In the genomic region with DNA sequence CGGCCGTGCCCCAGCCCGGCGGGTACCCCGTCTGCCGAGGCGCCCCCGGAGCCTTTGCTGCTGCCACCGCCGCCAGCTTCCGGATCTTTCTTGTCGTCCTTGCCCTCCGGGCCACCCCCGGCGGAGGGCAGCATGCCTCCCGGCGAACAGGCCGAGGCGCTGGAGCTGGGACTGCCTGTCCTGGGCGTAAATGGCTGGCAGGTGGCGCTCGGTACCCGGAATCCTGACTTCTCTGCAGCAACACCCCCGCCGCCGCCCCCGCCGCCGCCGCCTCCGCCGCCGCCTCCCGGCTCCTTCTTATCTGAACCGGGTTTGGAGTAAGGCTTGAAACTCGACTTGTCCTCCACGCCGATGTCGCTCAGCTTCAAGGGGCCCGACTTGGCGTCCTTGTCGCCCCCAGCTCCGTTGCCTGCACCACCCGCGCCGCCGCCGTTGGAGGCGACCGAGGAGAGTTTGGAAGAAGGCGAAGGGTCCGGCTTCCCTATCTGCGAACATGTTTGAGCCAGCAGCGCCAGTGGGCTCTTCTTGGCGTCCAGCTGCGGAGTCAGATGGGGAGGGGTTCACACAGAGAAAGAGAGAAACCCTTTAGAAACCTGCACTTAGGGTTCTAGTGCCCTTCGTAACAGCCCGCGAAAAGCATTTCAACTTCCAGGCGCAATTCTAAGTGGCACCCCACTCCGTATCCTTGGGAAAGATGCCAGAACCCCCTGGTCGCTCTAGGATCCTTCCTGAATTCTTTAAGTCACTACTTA, we compare ENCODE assay signal across 8 mouse cellular contexts. TPM values are rescaled to one million over a fixed set of nuclear protein-coding genes. Genes with fewer than 3 reads are reported as not detected.
DNase-seq lines count a peak whose midpoint lies in the region; ATAC-seq and TF ChIP-seq lines count a peak whose summit lies in the region.

No protein-coding gene starts in this region.

- peak overlapping the region; percentile 81 for H3K4me2 ChIP-seq in embryonic facial prominence, embryonic 14.5 days (ENCODE audit: low read depth, low read length)
- H3K4me2 ChIP-seq in heart, embryonic 12.5 days, result peak overlapping the region; percentile 85
- peak overlapping the region; percentile 65 for H3K4me2 ChIP-seq in kidney, postnatal 0 days (ENCODE audit: low read length)
- H3K4me2 ChIP-seq in midbrain, postnatal 0 days (ENCODE audit: low read depth, low read length, poor library complexity, severe bottlenecking), result peak overlapping the region; percentile 91
- H3K4me2 ChIP-seq in stomach, embryonic 15.5 days, result peak overlapping the region; percentile 83

- no peak for ATAC-seq in cerebellum, adult (ENCODE audit: insufficient number of reproducible peaks, low FRiP score, low TSS enrichment)
- ATAC-seq in embryonic facial prominence, embryonic 14.5 days (ENCODE audit: low read depth), result no peak
- ATAC-seq in heart, embryonic 12.5 days (ENCODE audit: insufficient number of reproducible peaks, low FRiP score), result no peak
- ATAC-seq in kidney, postnatal 0 days (replicated peaks; ENCODE audit: low FRiP score, low read depth), result no peak
- no peak for ATAC-seq in midbrain, postnatal 0 days (ENCODE audit: low FRiP score)
- ATAC-seq in stomach, embryonic 15.5 days (ENCODE audit: insufficient read depth, low FRiP score, low read depth), result no peak

- H3K4me3 ChIP-seq in embryonic facial prominence, embryonic 14.5 days (ENCODE audit: low read depth, low read length), result peak overlapping the region; percentile 84
- peak overlapping the region; percentile 73 for H3K4me3 ChIP-seq in heart, embryonic 12.5 days
- peak overlapping the region; percentile 67 for H3K4me3 ChIP-seq in kidney, postnatal 0 days (replicated peaks; ENCODE audit: low read depth, low read length)
- peak overlapping the region; percentile 91 for H3K4me3 ChIP-seq in liver, adult 2 months (ENCODE audit: insufficient read depth, low read depth, low read length)
- peak overlapping the region; percentile 78 for H3K4me3 ChIP-seq in midbrain, postnatal 0 days (ENCODE audit: low read depth, low read length)
- H3K4me3 ChIP-seq in stomach, embryonic 15.5 days (replicated peaks), result peak overlapping the region; percentile 91

- peaks cover 12% of the 10 kb centered on the region; the same call in 1 of the 2 replicates for H3K27me3 ChIP-seq in embryonic facial prominence, embryonic 14.5 days (replicated peaks; ENCODE audit: control insufficient read depth, insufficient read depth, low read length)
- H3K27me3 ChIP-seq in heart, embryonic 12.5 days (replicated peaks), result peaks cover 37% of the 10 kb centered on the region
- H3K27me3 ChIP-seq in kidney, postnatal 0 days (ENCODE audit: insufficient read depth, low read length), result no peaks in the 10 kb centered on the region
- H3K27me3 ChIP-seq in liver, adult 2 months (ENCODE audit: control insufficient read depth, insufficient read depth, low read length), result peaks cover 33% of the 10 kb centered on the region
- H3K27me3 ChIP-seq in midbrain, postnatal 0 days (ENCODE audit: insufficient read depth, low read length), result peaks cover 32% of the 10 kb centered on the region
- H3K27me3 ChIP-seq in stomach, embryonic 15.5 days (replicated peaks), result no peaks in the 10 kb centered on the region

- no peaks in the 10 kb centered on the region for H3K9me3 ChIP-seq in embryonic facial prominence, embryonic 14.5 days (ENCODE audit: control insufficient read depth, low read length)
- no peaks in the 10 kb centered on the region for H3K9me3 ChIP-seq in heart, embryonic 12.5 days (replicated peaks)
- H3K9me3 ChIP-seq in kidney, postnatal 0 days (replicated peaks; ENCODE audit: low read length), result no peaks in the 10 kb centered on the region
- no peaks in the 10 kb centered on the region for H3K9me3 ChIP-seq in midbrain, postnatal 0 days (ENCODE audit: low read length)
- H3K9me3 ChIP-seq in stomach, embryonic 15.5 days, result no peaks in the 10 kb centered on the region

- H3K27ac ChIP-seq in embryonic facial prominence, embryonic 14.5 days (replicated peaks; ENCODE audit: low read depth, low read length), result peak overlapping the region; percentile 98
- peak overlapping the region; percentile 15 for H3K27ac ChIP-seq in heart, embryonic 12.5 days (ENCODE audit: poor library complexity, severe bottlenecking)
- H3K27ac ChIP-seq in kidney, postnatal 0 days, result peak overlapping the region; percentile 99
- H3K27ac ChIP-seq in liver, adult 2 months (replicated peaks; ENCODE audit: insufficient read depth, low read depth, low read length), result peak overlapping the region; percentile 25; the same call in 1 of the 2 replicates
- peak overlapping the region; percentile 75 for H3K27ac ChIP-seq in midbrain, postnatal 0 days (ENCODE audit: low read depth, low read length)
- peak overlapping the region; percentile 100 for H3K27ac ChIP-seq in stomach, embryonic 15.5 days

- H3K36me3 ChIP-seq in embryonic facial prominence, embryonic 14.5 days (ENCODE audit: control insufficient read depth, insufficient read depth, low read length), result peaks cover 35% of the 10 kb centered on the region
- H3K36me3 ChIP-seq in heart, embryonic 12.5 days, result no peaks in the 10 kb centered on the region
- H3K36me3 ChIP-seq in kidney, postnatal 0 days (ENCODE audit: insufficient read depth, low read length), result peaks cover 11% of the 10 kb centered on the region
- no peaks in the 10 kb centered on the region for H3K36me3 ChIP-seq in liver, adult 2 months (ENCODE audit: control insufficient read depth, insufficient read depth, low read length)
- no peaks in the 10 kb centered on the region for H3K36me3 ChIP-seq in midbrain, postnatal 0 days (ENCODE audit: insufficient read depth, low read length)
- no peaks in the 10 kb centered on the region for H3K36me3 ChIP-seq in stomach, embryonic 15.5 days

- peak; percentile 58 for TF ChIP-seq CTCF in kidney, postnatal 0 days (IDR thresholded peaks at IDR 0.05; ENCODE audit: low read depth)
- TF ChIP-seq CTCF in liver, adult 2 months (IDR thresholded peaks at IDR 0.05; ENCODE audit: low read depth, low read length), result peak; percentile 77
- peak; percentile 71 for TF ChIP-seq CTCF in midbrain, postnatal 0 days (IDR thresholded peaks at IDR 0.05)

- under 1% methylated on average over 30 of the region's 62 CpGs for WGBS in embryonic facial prominence, embryonic 14.5 days
- WGBS in heart, embryonic 12.5 days, result under 1% methylated on average over 62 of the region's 62 CpGs
- under 1% methylated on average over 62 of the region's 62 CpGs for WGBS in kidney, postnatal 0 days
- WGBS in liver, adult 2 months, result 1% methylated on average over 62 of the region's 62 CpGs
- WGBS in midbrain, postnatal 0 days, result under 1% methylated on average over 56 of the region's 62 CpGs
- WGBS in stomach, embryonic 15.5 days, result under 1% methylated on average over 61 of the region's 62 CpGs

- no peaks in the 10 kb centered on the region for H3K79me2 ChIP-seq in liver, adult 2 months (ENCODE audit: control insufficient read depth, insufficient read depth, low read length)

- H3K9ac ChIP-seq in embryonic facial prominence, embryonic 14.5 days (ENCODE audit: low read depth, low read length), result peak overlapping the region; percentile 96
- H3K9ac ChIP-seq in heart, embryonic 12.5 days, result peak overlapping the region; percentile 81
- peak overlapping the region; percentile 87 for H3K9ac ChIP-seq in kidney, postnatal 0 days (ENCODE audit: low read depth, low read length)
- peak overlapping the region; percentile 65 for H3K9ac ChIP-seq in liver, adult 2 months (ENCODE audit: low read depth, low read length)
- peak overlapping the region; percentile 74 for H3K9ac ChIP-seq in midbrain, postnatal 0 days (replicated peaks; ENCODE audit: low read length, poor library complexity, severe bottlenecking)
- peak overlapping the region; percentile 95 for H3K9ac ChIP-seq in stomach, embryonic 15.5 days

- no peak for TF ChIP-seq POLR2A in liver, adult 2 months (IDR thresholded peaks at IDR 0.05; ENCODE audit: extremely low read depth, insufficient read depth, low read length)

- peak; percentile 57 for DNase-seq in cerebellum, adult 11 months
- DNase-seq in embryonic facial prominence, embryonic 14.5 days (ENCODE audit: low spot score), result peak; percentile 90
- DNase-seq in kidney, postnatal 0 days (ENCODE audit: low spot score), result peak; percentile 90
- peak; percentile 36 for DNase-seq in liver, adult 2 months (ENCODE audit: extremely low read depth, low read depth, low spot score)
- peak; percentile 87 for DNase-seq in midbrain, postnatal 0 days (ENCODE audit: low spot score)

- H3K4me1 ChIP-seq in embryonic facial prominence, embryonic 14.5 days (ENCODE audit: control insufficient read depth, insufficient read depth, low read length), result peaks cover 13% of the 10 kb centered on the region; the same call in 1 of the 2 replicates
- peaks cover 41% of the 10 kb centered on the region for H3K4me1 ChIP-seq in heart, embryonic 12.5 days (replicated peaks)
- peaks cover 10% of the 10 kb centered on the region; the same call in 1 of the 2 replicates for H3K4me1 ChIP-seq in kidney, postnatal 0 days (replicated peaks; ENCODE audit: insufficient read depth, low read length)
- H3K4me1 ChIP-seq in liver, adult 2 months (ENCODE audit: control insufficient read depth, insufficient read depth, low read length), result no peaks in the 10 kb centered on the region
- H3K4me1 ChIP-seq in midbrain, postnatal 0 days (ENCODE audit: insufficient read depth, low read length), result peaks cover 11% of the 10 kb centered on the region; the same call in 1 of the 2 replicates
- H3K4me1 ChIP-seq in stomach, embryonic 15.5 days, result peaks cover 16% of the 10 kb centered on the region; the same call in 1 of the 2 replicates

RNA-seq across cellular contexts. Expression of a gene that starts 3.2 kb away (rescaled TPM):
- polyA plus RNA-seq in embryonic facial prominence, embryonic 14.5 days (2014; fragmentation: Nextera tagmentation; extraction: Ambion mirVana), result 10.6 and 13.6 TPM in 2 replicates
- 4.7 and 5.6 TPM in 2 replicates for polyA plus RNA-seq in heart, embryonic 12.5 days (2016; fragmentation: Nextera tagmentation; extraction: Ambion mirVana)
- 34.2 and 41.4 TPM in 2 replicates for polyA plus RNA-seq in kidney, postnatal 0 days (2015; fragmentation: Nextera tagmentation; extraction: Ambion mirVana)
- total RNA-seq in liver, adult 2 months (2014; rRNA removed), result 0.37 and 0.60 TPM in 2 replicates
- 1.6 and 1.7 TPM in 2 replicates for polyA plus RNA-seq in liver, adult 2 months (2012; rRNA removed)
- 9.1 and 10.1 TPM in 2 replicates for total RNA-seq in midbrain, postnatal 0 days (2014; rRNA removed)
- 4.2 and 4.3 TPM in 2 replicates for polyA plus RNA-seq in midbrain, postnatal 0 days (2015; fragmentation: Nextera tagmentation; extraction: Ambion mirVana)
- polyA plus RNA-seq in stomach, embryonic 15.5 days (2015; fragmentation: Nextera tagmentation; extraction: Ambion mirVana), result 21.4 and 21.7 TPM in 2 replicates

RNA-seq across cellular contexts. Expression of a gene that starts 33.4 kb away (rescaled TPM):
- polyA plus RNA-seq in embryonic facial prominence, embryonic 14.5 days (2014; fragmentation: Nextera tagmentation; extraction: Ambion mirVana), result 0.24 and 0.97 TPM in 2 replicates
- 1.0 and 1.3 TPM in 2 replicates for polyA plus RNA-seq in heart, embryonic 12.5 days (2016; fragmentation: Nextera tagmentation; extraction: Ambion mirVana)
- polyA plus RNA-seq in kidney, postnatal 0 days (2015; fragmentation: Nextera tagmentation; extraction: Ambion mirVana), result 0.83 and 1.3 TPM in 2 replicates
- total RNA-seq in liver, adult 2 months (2014; rRNA removed), result 0.18 and 0.20 TPM in 2 replicates
- polyA plus RNA-seq in liver, adult 2 months (2012; rRNA removed), result 0.09 and 0.50 TPM in 2 replicates
- total RNA-seq in midbrain, postnatal 0 days (2014; rRNA removed), result not detected in 2 replicates
- 0.34 and 0.35 TPM in 2 replicates for polyA plus RNA-seq in midbrain, postnatal 0 days (2015; fragmentation: Nextera tagmentation; extraction: Ambion mirVana)
- 0.35 and 0.57 TPM in 2 replicates for polyA plus RNA-seq in stomach, embryonic 15.5 days (2015; fragmentation: Nextera tagmentation; extraction: Ambion mirVana)

Comparison
In these comparisons a context has a peak if more than half of its experiments do, and no peak if none do; other contexts are left out.
1. DNase-seq: peak in every context shown above with its lines; median percentile 90 in embryonic facial prominence, embryonic 14.5 days; 90 in kidney, postnatal 0 days; 87 in midbrain, postnatal 0 days; 57 in cerebellum, adult 11 months; 36 in liver, adult 2 months.
2. H3K27ac ChIP-seq: peak in every context shown above with its lines; median percentile 100 in stomach, embryonic 15.5 days; 99 in kidney, postnatal 0 days; 98 in embryonic facial prominence, embryonic 14.5 days; 75 in midbrain, postnatal 0 days; 25 in liver, adult 2 months; 15 in heart, embryonic 12.5 days.